Mouse (Mus musculus) midbrain, embryonic 16.5 days (tissue): ENCODE measurements around the gene Tiam1. TPM values are rescaled to one million over a fixed set of nuclear protein-coding genes. Genes with fewer than 3 reads are reported as not detected.

ENCODE experiments used
- polyA plus RNA-seq: library from polyadenylated mRNA; unstranded; fragments of >200 nt; fragmentation: Nextera tagmentation; extraction: Ambion mirVana; gene quantifications from 2 replicates; pipeline ENCODE4 v1.2.1, GENCODE M21; 2015

Gene Tiam1
- polyA plus RNA-seq, 1 experiment from 2014 or later, result 23.5 TPM

Other genes starting within 250 kb of the Tiam1 start
- 840 and 889 TPM in 2 replicates for gene Sod1, start 77.0 kb upstream of the Tiam1 start, polyA plus RNA-seq
- 22.6 and 26.6 TPM in 2 replicates for gene Scaf4, start 140.7 kb upstream of the Tiam1 start, polyA plus RNA-seq
- gene Hunk, start 242.2 kb upstream of the Tiam1 start, polyA plus RNA-seq, result 6.2 and 7.1 TPM in 2 replicates